Mouse (Mus musculus) adrenal gland, postnatal 10 days (tissue): Measurements from ENCODE around the gene Unc5b. TPM values are rescaled to one million over a fixed set of nuclear protein-coding genes. Genes with fewer than 3 reads are reported as not detected.
"Not testable (repeated sequence)": the region's sequence is repeated elsewhere in the genome, so short reads cannot be mapped to it uniquely, and the experiment has no call there.

Source experiments
- DNase-seq: peaks from one replicate; pipeline ENCODE4 v3.0.0; 2021; ENCODE audit warnings: mixed read lengths
- long read RNA-seq, 2 experiments: library from polyadenylated mRNA; stranded (forward); transcript quantifications; one replicate each; pipeline ENCODE4 v2.0.0; 2021
- total RNA-seq, 2 experiments: library from RNA; stranded (reverse); gene quantifications; 2 replicates each; pipeline ENCODE4 v1.2.3; 2021

The Unc5b gene
- total RNA-seq = 10 to 100 TPM; 14.0 to 16.1 TPM
- long read RNA-seq, experiment 1, partial matches to known transcripts = 0 of 3 reads
- long read RNA-seq, experiment 1, other reads (novel, unspliced or antisense) = 3 of 3 reads
- long read RNA-seq, experiment 2, partial matches to known transcripts = 0 of 6 reads
- long read RNA-seq, experiment 2, other reads (novel, unspliced or antisense) = 6 of 6 reads

- peak; percentile 99 for DNase-seq
Observed at GRCm38 (mm10) chr10:60831379-60831778, at the start of gene Unc5b. TSS of gene Unc5b (minus strand) at chr10:60831581.

DNA sequence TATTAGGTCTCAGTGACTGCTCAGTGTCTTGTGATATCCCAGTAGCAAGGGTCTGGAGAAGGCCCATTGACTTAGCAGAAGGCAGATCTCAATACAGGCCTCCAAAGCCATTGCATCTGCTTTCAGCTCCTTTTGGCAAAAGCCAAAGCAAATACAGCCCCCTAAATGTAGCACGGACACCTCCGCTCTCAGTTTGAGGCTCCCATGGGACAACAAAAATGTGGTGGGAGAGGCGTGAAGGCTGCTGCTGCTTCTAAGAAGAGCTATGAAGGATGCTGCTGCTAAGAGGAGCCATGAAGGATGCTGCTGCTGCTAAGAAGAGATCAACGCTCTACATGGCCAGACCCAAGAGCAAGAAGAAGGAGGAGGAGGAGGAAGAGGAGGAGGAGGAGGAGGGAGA lies 48.4 kb upstream of the Unc5b start:
- no peak for DNase-seq

DNA sequence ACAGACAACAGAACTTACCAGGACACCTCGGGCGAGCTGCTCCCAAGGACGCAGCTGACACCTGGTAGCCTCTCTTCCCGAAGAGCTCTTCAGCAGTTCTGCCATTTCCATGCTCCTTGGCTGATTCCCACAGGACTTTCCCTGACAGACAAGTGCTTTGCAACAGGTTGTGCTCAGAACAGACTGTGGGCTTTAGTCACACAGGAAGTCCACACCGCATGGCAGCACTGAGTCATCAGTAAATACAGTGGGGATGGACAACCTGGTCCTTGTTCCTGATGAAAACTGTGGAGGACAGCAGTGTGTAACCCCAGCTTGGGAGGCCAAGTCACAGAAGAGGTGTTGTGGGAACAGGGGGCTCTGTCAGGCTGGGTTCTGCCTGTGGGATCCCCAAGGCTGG lies 45.7 kb upstream of the Unc5b start:
- DNase-seq = no peak

- DNase-seq = peak; percentile 31
Observed at GRCm38 (mm10) chr10:60875011-60875410, 43.6 kb upstream of the Unc5b start.

DNA sequence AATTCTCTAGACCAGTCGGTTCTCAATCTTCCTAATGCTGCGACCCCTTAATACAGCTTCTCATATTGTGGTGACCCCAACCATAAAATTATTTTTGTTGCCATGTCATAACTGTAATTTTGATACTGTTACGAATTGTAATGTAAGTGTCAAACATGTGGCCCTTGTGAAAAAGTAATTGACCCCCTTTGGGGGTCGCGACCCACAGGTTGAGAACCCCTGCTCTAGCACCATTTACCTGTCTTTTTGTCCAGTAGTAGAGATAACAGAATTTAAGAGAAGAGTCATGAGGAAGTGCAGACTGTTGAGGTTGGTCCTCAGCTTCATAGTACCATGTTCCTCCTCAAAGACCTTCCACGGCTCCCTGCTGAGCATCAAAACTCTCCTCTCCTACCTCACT lies 31.9 kb upstream of the Unc5b start:
- DNase-seq = no peak

GRCm38 (mm10) chr10:60862477-60863293 lies 31.3 kb upstream of the Unc5b start:
- no peak for DNase-seq

DNA sequence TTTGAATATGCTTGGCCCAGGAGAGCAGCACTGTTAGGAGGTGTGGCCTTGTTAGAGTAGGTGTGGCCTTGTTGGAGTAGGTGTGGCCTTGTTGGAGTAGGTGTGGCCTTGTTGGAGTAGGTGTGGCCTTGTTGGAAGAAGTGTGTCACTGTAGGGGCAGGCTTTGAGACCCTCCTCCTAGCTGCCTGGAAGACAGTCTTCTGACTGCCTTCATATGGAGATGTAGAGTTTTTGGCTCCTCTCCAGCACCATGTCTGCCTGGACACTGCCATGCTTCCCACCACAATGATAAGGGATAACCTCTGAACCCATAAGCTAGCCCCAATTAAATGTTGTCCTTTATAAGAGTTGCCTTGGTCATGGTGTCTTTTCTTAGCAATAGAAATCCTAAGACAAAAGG lies 13.9 kb upstream of the Unc5b start:
- not testable (repeated sequence) for DNase-seq

GRCm38 (mm10) chr10:60838816-60839215 lies 7.4 kb upstream of the Unc5b start:
- peak; percentile 10 for DNase-seq

GRCm38 (mm10) chr10:60834949-60835348 lies 3.6 kb upstream of the Unc5b start:
- DNase-seq = peak; percentile 92

- no peak for DNase-seq
Observed at GRCm38 (mm10) chr10:60832664-60833173, 1.3 kb upstream of the Unc5b start.

DNA sequence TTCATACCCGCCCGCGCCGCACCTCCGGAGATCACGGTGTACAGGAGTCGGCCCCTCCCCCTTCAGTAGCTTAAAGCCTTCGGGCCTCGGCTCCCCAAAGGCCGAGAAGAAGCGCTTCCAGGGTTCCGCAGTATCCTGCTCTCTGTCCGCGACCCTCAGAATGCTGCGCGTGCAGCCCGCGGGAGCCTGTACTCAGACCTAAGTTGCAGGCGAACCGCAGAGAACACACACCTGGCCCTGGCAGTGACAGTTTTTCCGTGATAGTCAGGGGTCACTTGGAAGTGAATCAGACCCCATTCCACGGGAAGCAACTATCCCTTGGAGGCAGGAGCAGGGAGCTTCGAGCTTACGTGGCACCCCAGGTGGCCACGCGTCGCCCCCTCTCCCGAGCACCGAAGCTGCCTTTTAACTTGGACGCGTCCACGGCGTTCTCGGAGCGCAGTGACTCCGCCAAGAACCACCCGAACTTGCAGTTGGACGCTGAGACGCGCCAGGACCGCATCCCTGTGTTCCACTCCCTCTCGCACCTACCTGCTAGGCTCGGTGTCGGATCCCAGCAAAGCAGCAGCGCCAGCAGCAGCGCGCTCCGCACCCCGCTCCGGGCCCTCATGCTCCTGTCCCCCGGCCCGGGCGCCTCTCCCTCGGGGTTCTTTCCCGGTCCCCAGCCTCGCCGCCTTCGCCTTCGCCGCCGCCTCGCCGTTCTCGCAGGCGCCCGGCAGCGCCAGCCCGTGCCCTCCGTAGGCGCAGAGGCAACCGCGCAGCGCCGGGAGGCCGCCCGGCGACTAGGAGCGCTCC lies 628 bp downstream of the Unc5b start:
- peak; percentile 35 for DNase-seq

- no peak for DNase-seq
Observed at GRCm38 (mm10) chr10:60830000-60830399, 1.4 kb downstream of the Unc5b start.

DNA sequence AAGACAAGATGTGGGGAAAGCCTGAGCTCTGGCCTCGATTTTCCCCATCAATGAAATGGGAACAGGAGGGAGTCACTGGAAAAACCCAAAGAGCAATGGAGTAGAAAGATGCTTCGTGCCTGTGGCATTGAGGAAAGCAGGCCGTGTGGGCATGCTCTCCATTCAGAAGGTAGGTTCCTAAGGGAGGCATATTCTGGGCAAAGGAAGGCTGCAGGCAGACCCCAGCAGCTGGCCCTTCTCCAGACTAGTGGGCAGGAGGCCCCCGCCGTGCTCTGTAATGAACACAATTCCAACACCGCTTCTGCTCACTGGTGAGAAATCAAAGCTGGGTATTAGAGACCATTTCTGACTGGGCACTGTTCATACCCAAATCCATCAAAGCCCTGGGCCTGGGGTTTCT lies 2.3 kb downstream of the Unc5b start:
- DNase-seq = no peak

GRCm38 (mm10) chr10:60827901-60828670 lies 3.3 kb downstream of the Unc5b start:
- no peak for DNase-seq

DNA sequence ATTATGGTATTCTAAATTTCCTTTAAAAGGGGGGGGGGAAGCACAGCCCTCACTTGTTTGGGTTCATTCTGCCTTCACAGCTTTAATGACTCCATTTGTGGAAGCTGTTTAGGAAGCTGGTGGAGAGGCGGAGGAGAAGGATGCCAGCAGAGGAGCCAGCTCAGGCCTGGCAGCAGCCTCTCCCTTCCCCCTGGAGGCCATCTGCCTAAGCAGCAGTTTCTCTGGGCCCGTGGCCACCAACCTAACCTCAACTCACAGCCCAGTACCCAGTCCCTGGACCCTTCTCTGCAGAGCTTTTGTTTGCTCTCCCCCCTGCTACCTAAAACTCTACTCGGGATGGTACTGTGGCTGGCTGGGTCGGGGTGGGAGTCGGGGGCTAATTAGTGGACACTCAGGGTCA lies 4.1 kb downstream of the Unc5b start:
- DNase-seq = no peak

GRCm38 (mm10) chr10:60826461-60827237 lies 4.7 kb downstream of the Unc5b start:
- no peak for DNase-seq

- DNase-seq = no peak
Observed at GRCm38 (mm10) chr10:60825955-60826354, 5.4 kb downstream of the Unc5b start.

DNA sequence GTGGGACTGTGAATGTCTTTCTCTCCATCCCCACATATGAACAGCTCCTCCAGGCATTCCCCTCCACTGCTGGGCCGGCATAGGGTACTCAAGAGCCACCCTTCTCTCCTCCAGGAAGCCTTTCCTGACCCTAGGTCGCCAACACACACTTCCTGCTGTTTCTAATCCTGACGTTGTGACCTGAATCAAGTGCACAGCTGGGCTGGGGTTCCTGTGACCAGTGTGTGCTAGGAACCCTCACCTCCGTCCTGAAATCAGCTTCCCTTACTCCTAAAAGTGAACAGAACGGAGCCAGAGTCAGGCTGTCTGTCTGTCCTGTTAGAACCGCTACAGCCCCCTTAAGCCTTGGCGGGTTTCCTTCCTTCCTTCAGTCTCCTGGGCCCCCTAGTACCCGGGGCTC lies 7.6 kb downstream of the Unc5b start:
- no peak for DNase-seq

- DNase-seq = no peak
Observed at GRCm38 (mm10) chr10:60822641-60823425, 8.5 kb downstream of the Unc5b start.

DNA sequence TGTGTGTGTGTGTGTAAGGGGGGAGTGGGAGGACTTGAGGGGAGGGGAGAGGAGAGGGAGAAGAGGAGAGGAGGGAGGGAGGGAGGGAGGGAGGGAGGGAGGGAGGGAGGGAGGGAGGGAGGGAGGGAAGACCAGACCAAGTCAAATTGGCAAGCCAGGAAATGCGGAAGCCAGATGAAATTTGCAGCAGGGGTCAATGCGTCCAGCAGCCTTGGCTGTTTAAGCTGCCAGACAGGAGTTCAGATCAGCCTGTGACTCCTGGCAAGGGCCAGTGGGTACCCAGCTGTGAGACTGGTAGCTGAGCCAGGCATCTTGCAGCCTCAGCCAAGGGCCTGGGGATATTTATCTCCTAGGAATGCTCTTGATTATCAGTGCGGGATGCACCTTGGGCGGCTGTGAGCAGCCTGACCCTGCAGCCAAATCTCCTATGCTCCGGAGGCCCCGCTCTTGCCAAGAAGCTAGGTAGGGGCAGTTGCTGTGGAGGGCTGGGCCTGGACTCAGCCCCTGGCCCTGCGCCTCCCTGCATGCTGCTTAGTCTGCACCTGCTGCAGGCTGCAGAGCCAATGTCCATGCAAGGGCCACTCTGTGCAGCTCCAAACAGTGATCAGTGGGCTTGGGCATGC lies 9.5 kb downstream of the Unc5b start:
- no peak for DNase-seq
